Mouse (Mus musculus): Measurements from ENCODE around the gene Mgat5b. TPM values are rescaled to one million over a fixed set of nuclear protein-coding genes. Genes with fewer than 3 reads are reported as not detected.

The Mgat5b gene
- polyA plus RNA-seq (2017; shearing (Covaris generic)), result not detected

DNA sequence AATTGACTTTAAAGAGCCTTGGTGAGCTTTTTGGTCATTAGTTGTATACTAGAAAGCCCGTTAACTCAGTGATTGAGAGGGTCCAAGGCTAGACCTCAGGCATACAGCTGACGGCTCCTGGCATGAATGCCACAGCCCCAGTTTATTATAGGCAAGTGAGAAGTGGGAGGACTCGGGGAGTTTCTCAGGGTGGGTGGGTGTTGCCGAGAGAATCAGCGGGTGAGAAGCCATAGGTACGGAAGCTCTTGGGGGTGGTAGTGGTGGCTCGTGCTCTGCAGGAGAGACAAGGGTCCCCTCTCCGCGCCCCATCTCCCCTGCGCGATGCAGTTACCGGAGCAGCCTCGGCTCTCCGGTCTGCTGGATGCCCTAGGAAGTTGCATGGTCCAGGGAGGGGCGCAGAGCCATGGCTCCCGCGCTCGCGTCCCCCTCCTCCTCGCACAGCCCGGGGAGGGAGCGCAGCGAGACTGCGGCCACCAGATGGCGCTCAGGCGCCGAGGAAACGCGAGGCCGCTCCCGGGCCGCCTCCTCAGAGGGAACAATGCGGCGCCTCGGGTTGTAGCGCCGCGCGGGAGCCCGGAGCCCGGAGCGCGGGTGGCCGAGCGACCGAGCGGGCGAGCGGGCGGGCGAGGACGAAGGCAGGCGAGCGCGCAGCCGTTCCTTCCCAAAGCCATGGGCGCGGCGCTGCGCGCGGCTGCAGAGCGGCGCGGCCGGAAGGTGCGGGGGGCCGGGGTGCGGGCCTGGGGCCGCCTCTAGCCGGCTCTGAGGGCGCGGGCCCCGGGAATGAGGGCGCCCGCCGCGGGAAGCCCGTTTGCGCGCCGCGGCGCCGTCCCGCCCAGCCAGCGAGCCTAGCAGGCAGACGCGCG, at the start of gene Mgat5b:
Gene Mgat5b, plus strand, starts transcription at position 541 of the 863 bp plus-strand sequence.

Other genes with a start within 250 kb of the Mgat5b start
- not detected for gene St6galnac1, start 143.4 kb upstream of the Mgat5b start, polyA plus RNA-seq (2017; shearing (Covaris generic))
- gene Mxra7, start 90.8 kb upstream of the Mgat5b start, polyA plus RNA-seq (2017; shearing (Covaris generic)), result not detected
- gene Mettl23, start 75.6 kb upstream of the Mgat5b start, polyA plus RNA-seq (2017; shearing (Covaris generic)), result 154 TPM
- gene Jmjd6, start 75.4 kb upstream of the Mgat5b start, polyA plus RNA-seq (2017; shearing (Covaris generic)), result 111 TPM
- gene Mfsd11, start 66.4 kb upstream of the Mgat5b start, polyA plus RNA-seq (2017; shearing (Covaris generic)), result 15.4 TPM
- gene Srsf2, start 65.8 kb upstream of the Mgat5b start, polyA plus RNA-seq (2017; shearing (Covaris generic)), result 412 TPM
- 15.8 TPM for gene Sec14l1, start 196.3 kb downstream of the Mgat5b start, polyA plus RNA-seq (2017; shearing (Covaris generic))